Mouse (Mus musculus) WW6 (cell line): ENCODE measurements at regions not wholly inside any gene's neighbourhood (a gene's known extent, or its start where the extent isn't known, plus 50 kb on each side); places are given as distances from the start of the nearest gene placed in this dataset.

Experiments used
- DNase-seq: peaks from one replicate; pipeline ENCODE4 v3.0.0-alpha.2; 2013; ENCODE audit warnings: low read depth, low spot score

GRCm38 (mm10) chr2:77358176-77358575 is 77.8 kb upstream of the Sestd1 start:
- no peak for DNase-seq

- DNase-seq = no peak
These were observed 76.4 kb upstream of the Sestd1 start for GRCm38 (mm10) chr2:77356798-77357197.

- DNase-seq = no peak
These were observed 71.7 kb upstream of the Sestd1 start for GRCm38 (mm10) chr2:77351987-77352628.

GRCm38 (mm10) chr2:77347027-77347426 is 66.6 kb upstream of the Sestd1 start:
- no peak for DNase-seq

- DNase-seq = peak; percentile 48
These were observed 63.5 kb upstream of the Sestd1 start for GRCm38 (mm10) chr2:77343736-77344440.

- DNase-seq = no peak
These were observed 62.0 kb upstream of the Sestd1 start for GRCm38 (mm10) chr2:77342416-77342815.

GRCm38 (mm10) chr2:77341575-77342332 is 61.4 kb upstream of the Sestd1 start:
- DNase-seq = peak; percentile 80

- no peak for DNase-seq
These were observed 59.7 kb upstream of the Sestd1 start for GRCm38 (mm10) chr2:77340076-77340475.

GRCm38 (mm10) chr2:77337786-77338406 is 57.5 kb upstream of the Sestd1 start:
- no peak for DNase-seq

- DNase-seq = no peak
These were observed 56.9 kb upstream of the Sestd1 start for GRCm38 (mm10) chr2:77337318-77337717.

DNA sequence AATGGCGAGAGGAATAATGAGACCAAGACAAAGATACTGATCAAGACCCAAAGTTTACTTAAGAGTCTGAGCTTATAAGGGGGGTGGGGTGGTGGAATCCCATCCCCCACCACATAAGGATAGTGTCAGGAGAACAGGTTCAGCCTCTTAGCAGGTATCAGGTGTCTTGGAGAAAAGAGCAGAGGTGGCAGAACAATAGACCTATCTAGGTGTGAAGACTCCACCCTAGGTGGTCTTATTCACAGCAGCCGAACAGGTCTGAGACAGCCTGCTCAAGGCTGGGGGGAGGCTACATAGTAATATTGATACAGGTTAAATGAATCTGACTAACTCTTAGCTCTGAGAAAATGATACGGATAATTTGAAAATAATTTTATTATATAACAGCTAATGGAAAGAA is 56.4 kb upstream of the Sestd1 start:
- no peak for DNase-seq

GRCm38 (mm10) chr2:77334706-77335105 is 54.3 kb upstream of the Sestd1 start:
- DNase-seq = no peak

DNA sequence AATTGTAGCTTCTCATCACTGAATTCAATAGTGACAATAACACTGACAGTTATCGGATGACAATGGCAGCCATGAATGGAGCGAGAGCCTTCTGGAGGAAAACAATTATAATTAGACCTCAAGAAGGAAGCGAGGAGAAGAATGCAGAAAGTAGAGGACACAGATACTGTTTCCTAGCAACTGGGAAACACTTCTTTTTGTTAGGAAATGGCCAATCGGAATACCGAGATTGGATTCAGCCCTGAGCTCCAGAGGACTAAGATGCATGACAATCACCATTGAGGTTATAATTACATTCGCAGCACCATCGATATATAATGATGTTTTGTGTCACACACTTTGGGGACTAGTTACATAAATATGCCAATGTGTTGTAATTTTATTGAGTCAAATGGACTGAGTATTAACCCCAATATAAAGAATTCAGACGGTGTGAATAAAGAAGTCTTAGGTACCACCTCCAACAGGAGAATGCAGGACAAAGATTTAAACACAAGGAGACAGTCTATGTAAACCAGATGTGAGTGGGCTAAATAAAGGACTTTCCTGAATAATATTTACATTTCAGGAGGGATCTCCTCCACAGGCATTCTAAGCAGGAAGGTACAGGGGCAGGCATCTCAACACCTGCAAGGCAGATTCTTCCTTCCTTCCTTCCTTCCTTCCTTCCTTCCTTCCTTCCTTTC is 53.1 kb upstream of the Sestd1 start:
- no peak for DNase-seq
